Mouse (Mus musculus) ES-Bruce4 (cell line): ENCODE results near the gene Mpg.

Source experiments
- CTCF ChIP-seq: IDR thresholded peaks from one replicate; pipeline ENCODE4 v1.8.1; 2011; ENCODE audit warnings: low read depth, low read length
- EP300 ChIP-seq: IDR thresholded peaks from 2 replicates; pipeline ENCODE4 v1.6.1; 2011; ENCODE audit warnings: low read depth, low read length; ENCODE audit not compliant: insufficient read depth
- POLR2A ChIP-seq: IDR thresholded peaks from one replicate; pipeline ENCODE4 v1.8.1; 2011; ENCODE audit warnings: low read length; ENCODE audit not compliant: insufficient read depth

- TF ChIP-seq CTCF (no peak), POLR2A (no peak), EP300 (no peak)
Observed at GRCm38 (mm10) chr11:32225222-32226104, 842 bp upstream of the Mpg start.
